Mouse (Mus musculus) spleen, postnatal 36 days (tissue): ENCODE results near the gene Igll1.
"Not testable (repeated sequence)": the region's sequence is repeated elsewhere in the genome, so short reads cannot be mapped to it uniquely, and the experiment has no call there.

Source experiments
- DNase-seq, 2 experiments: peaks; one replicate each; pipeline ENCODE4 v3.0.0; 2022; ENCODE audit warnings: low spot score in 2 of 2, mixed read lengths in 1 of 2

Igll1 gene

DNA sequence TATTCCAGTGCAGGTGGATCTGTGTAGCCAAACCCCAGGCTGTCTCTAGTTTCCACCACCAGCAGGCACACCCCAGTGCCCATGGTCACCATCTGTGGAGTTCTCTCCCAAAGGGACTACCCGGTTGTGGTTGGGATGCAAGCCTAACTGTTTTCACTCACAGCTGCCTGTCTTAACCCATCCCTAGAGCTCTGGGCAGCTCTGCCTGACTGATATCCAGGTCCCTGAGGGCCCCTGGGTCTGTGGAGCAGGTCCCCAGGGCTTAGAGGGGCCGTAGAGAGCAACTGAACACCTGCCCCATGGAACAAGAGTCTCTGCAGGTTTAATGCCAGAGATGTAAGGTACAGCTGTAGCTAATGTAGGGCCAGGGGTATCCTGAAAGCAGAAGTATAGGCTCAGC lies at the start of gene Igll1:
TSS of gene Igll1 (minus strand) at position 8 of the 400 bp plus-strand sequence.
- peak in 1 of 2 experiments; percentile 4 for DNase-seq

DNA sequence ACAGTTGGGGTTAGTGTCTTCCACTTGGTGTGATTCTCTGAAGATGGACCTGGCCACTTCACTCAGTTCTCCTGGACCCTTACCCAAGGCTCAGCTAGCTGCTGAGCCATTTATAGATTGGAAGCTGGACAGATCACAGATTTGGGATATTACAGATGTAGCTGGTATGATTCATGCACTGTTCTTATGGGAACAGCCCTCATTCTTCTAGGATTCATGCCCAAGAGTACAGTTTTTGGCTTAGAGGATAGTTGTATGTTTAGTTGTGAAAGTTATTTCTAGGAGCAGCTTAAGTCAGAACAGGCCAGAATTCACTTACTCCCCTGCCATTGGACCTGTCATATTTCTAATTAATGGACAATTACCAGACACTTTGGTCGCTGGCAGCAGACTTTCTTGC lies 49.7 kb upstream of the Igll1 start:
- no peak for DNase-seq

DNA sequence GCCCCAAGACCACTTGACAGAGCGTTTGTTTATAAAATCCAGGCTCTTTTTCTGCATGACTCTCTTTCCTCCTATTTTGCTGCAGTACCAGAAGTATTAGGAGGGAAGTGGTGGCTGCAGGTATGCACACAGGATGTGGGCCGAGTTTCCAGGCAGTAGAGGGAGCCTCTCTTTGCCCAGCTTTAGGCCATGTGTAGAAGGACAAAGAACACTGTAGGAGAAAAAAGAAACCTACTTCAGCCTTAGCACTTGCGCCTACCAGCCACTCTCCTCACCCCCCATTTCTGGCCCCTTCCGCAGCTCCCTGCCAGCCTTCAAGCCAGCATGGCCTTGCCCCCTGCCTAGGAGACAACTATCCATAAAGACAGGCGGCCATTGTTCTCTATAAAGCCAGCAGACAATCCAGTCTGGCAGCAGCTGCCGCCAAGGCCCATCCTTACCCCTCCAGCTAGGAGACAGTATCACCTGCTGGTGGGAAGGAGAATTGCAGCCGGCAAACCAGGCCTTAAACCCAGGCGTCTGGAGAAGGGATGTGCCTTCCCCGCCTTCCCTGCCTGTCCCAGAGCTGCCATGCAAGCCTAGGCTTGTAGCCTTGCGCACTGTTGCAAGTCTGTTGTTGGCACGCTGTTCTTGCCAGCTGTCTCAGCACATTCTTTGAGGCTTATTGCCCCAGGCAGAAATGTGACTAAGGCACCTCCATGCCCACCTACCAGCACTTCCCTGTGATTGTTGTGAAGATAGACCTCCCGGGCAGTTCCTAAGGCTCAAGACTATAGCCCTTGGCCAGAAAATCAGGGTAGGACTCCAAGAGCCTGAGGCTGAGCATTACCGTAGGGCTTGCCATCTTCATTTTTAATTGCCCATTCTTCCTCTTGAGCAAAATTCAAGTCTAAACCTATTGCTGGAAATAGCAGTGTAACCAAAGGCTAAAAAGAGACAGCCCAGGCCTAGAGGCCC lies 48.1 kb upstream of the Igll1 start:
- DNase-seq: peak; percentile 58 to 62

DNA sequence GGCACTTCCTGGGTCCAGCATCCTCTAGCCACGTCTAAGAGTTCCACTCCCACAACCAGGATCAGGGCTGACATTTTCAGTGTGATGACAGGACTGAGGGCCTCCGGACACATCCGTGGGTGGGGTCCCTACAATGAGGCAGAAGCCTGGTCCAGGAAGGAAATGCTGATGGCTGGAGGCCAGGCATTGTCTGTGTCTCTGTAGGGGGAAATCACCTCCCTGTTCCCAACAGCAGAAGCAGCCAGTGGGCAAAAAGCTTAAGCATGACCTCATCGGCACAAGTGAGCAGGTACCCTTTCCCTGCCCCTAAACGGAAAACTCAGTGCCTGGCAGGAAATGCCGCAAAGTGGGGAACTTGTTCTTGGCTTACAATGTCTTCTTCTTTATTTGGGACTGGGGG lies 44.0 kb upstream of the Igll1 start:
- peak; percentile 6 to 11 for DNase-seq

DNA sequence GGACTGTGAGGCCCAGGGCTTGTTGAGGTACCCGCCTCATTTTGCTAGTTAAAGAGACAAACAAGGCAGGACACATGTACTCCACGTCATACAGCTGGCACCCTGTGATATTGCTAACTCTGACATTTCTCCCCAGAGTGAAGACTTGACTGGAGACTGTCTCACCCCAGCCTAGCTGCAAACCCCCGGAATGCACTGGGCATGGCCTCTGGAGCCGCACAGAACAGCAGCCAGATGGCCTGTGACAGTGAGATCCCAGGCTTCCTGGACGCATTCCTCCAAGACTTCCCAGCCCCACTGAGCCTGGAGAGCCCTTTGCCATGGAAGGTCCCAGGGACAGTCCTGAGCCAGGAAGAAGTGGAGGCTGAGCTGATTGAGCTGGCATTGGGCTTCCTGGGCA lies 39.4 kb upstream of the Igll1 start:
- no peak for DNase-seq

DNA sequence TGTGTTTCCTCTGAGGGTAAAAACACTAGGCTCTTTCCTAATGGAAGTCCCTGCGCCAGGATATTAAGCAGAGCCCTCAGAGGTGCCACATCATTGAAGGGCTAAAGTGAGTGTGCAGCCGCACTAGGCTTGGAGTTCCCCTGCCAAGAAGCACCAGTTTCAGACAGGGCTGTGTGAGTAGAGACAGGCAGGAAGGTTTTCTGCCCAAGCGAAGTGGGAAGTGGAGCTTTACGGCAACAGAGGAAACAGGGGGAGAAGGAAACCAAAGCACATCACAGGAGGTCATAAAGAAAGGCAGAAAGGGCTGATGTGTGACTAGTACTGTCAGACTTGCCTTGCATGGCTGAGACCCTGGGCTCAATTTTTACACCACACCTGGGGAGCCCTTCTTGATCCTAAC lies 38.5 kb upstream of the Igll1 start:
- no peak for DNase-seq

DNA sequence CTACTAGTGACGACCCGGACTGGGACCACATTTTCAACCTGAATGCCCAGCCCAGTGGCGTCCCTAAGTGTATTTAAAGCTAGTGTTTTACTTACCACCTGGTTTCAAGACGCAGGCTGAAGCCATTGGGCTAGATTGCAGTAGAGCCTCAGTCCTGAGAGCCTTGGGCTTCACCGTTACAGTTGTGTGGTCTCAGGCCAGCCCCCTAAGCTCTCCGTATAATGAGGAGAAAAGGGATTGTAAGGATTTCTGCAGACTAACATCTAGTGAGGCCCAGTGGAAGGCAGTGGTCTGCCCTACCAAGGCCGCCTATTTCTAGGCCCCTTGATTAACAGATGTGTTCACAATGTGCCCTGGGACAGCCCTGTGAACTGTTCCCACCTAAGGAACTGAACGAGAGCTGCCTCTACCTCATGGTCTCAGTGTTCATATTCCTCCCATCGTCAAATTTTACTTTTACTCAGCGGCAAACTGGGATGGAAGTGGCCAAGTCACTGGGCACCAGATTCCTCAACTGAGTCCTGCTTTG lies 33.3 kb upstream of the Igll1 start:
- no peak for DNase-seq

DNA sequence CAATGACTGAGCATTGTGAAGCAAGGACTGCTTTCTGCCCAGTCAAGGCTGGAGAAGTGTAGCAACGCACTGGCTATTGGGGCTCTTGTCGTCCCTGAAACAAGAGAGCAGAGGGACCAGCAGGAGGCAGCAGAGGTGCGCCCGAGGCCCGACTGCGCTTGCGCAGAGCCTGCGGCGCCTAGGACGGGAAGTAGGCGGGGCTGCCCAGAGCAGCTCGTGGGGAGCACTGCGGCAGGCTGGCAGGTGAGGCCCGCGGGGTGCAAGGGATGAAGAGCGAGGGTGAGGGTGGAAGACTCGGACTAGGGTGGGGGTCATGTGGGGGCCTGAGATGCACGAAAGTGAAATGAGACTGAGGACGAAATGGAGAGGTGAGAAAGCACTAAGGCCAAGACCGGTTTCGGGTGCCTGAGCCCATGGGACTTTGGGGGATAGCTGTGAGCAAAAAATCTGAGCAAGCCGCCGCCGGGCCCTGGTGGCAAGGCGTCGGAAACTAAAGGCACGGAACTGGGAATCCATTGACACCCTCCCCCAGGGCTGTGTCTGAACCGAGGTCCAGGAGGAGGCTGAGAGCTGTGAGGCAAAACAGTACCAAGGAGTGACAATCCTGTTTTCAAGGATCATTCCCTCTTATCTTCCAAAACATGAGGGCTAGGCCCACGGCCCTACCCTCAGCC lies 32.7 kb upstream of the Igll1 start, which contains the start of gene Ppm1f:
TSS of gene Ppm1f (plus strand) at position 88 of the 674 bp plus-strand sequence.
- peak; percentile 93 to 94 for DNase-seq

DNA sequence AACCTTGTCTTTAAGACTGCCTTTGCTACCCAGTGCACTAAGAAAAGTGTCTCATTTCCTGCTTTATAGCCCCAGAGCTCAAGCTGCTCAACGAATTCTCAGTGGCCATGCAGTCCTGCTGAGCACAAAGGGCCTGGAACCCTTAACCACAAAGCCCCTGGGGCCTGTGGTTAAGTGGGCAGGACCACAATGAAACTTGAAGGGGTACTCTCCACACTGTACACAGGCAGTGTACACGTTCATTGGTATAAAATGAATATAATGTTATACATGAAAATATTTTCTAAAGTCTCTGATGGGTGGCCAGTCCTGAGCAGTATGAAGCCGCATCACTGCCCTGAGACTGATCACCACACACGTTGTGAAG lies 32.2 kb upstream of the Igll1 start:
- DNase-seq: peak; percentile 64 to 66

DNA sequence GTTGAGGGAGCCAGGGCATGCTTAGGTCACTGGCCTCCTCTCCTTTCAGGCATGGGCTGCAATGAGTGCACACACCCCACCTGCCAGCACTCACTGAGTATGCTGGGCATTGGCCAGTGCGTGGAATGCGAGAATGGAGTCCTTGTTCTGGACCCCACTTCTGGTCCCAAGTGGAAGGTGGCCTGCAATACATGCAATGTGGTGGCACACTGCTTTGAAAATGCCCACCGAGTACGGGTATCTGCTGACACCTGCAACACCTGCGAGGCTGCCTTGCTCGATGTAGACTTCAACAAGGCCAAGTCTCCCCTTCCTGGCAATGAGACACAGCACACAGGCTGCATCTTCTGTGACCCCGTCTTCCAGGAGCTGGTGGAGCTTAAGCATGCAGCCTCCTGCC lies 28.6 kb upstream of the Igll1 start:
- no peak for DNase-seq

DNA sequence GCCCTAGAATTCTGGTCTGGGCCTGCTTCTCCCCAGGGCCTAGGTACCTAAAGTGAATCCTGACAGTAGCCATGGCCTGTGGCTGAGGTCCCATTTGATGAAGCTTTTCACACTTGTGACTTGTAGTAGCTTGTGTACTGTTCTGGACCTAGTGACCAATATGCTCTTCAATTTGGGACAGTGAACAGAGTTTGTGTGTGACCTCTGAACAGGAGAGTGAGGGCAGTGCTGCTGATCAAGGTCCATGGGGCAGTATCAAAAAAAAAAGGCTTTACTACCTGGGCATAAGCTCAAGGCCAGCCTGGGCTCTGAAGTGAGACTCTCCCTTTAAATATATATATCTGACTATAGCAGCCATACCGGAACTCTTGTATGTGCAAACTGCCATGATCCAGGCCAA lies 24.6 kb upstream of the Igll1 start:
- DNase-seq: no peak

DNA sequence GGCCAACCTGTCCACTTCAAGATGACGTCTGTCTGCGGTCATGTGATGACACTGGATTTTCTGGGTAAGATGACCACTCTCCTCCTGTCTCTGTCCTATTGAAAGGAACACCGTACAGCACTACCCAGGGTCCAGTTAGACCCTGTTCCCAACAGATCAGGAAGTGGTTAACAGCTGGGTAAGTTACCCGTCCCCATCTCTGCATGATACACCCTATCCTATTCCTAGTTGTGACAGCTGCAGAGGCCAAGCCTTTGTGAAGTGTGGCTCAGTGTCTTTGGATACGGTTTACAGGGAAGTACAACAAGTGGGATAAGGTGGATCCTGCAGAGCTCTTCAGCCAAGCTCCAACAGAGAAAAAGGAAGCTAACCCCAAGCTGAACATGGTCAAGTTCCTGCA lies 15.2 kb upstream of the Igll1 start:
- no peak for DNase-seq

DNA sequence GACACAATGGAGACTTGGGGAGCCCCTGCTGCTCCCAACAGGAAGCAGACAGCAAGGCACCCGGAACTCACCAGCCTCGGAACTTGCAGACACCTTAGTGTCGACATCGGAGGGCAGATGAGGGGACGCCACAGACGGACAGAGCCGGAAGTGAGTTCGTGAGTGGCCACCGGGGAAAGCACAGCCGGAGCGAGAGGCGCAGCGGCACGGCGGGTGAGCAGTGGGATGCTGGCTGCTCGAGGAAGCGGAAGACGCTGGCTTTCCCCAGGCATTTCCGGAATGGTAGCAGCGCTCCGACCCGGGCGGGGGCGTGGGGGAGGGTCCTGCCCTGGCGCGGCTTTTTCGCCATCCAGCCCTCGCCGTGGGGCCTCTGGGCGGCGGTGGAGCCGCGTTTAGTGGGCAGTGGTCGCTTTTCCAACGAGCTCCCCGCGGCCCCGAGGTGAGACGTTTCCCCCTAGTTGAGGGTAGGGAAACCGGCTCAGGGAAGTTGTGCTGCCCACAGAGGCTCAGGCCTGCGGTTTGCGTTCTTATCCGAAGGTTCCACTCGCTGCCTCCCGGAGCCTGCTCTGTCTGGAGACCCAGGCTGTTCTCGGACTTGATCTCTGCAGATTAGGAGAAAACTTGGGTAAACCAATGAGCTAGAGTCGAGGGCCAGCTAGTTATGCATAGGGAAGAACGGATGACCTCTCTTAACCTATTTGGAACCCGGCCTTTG lies 7.0 kb upstream of the Igll1 start, which contains the start of the genes Top3b and Vpreb1:
TSS of gene Top3b (plus strand) at position 120 of the 715 bp plus-strand sequence.
TSS of gene Vpreb1 (minus strand) at position 227 of the 715 bp plus-strand sequence.
- peak; percentile 84 to 86 for DNase-seq

DNA sequence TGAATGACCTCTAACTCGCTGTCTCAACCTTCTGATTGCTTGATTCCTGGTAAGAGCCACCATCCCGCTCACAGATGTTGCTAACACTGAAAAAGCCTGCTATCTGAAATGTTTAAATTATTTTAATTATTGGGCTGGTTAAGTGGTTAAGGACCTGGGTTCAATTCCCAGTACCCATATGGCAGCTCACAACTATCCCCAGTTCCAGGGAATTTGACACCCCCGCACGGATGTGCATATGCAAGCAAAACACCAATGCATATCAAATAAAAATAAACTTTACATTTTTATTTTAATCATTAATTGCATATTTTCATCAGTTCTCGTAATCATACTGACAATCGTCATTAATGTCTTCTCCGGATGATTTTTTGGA lies 6.4 kb upstream of the Igll1 start:
- DNase-seq: no peak

DNA sequence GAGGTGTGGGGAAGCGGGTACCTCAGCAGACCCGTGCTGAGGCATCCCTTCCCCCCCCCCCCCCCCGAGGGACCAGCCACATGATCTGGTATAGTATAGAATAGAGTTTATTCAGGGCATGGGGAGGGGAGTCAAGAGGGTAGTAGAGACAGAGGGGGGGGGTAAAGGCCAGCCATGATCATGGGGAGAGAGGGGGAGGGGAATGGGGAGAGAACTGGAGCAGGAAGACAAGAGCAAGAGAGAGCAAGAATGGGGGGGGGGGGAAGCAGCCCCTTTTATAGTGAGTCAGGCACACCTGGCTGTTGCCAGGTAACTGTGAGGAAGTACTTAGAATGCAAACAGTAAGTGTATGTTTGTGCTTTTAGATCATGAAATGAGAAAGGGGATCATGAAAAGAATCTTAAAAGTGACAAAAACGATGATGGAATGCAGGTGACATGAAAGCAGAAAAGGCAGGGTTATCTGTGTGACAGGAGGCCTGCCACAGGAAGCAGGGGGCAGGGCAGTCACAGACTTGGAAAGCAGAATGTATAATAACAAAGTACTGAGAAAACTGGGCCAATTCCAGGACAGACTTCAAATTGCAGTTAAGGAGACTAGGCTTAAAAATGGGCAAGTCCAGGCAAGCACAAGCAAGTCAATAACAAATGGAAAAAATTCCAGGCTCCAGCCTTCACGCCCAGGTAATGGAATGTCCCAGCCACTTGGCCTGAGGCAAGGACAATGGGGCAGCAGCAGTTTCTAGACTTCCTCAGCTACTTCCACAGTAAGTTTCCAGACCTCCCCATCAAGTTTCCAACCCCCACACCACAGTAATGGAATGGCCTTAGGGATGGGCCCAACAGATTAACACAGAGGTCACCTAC lies 2.1 kb upstream of the Igll1 start:
- no peak for DNase-seq

DNA sequence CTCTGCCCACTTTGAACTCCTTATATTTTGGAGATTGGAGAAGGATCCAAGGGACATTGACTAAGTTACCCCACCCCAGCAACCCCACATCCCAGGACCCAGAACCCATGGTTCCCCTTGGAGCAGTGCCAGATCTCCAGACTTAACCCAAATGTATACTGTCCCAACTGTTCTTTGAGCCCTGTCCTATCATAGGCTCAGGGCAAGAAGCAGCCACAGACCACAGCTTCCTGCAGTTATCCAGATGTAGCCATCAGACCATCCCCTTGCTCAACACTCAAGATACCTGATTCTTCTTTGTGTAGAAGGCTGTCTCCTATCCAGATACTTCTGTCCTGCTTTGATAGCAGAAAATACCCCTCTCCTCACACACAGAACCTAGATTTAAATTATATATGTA lies 1.4 kb upstream of the Igll1 start:
- DNase-seq: peak in 1 of 2 experiments; percentile 12

DNA sequence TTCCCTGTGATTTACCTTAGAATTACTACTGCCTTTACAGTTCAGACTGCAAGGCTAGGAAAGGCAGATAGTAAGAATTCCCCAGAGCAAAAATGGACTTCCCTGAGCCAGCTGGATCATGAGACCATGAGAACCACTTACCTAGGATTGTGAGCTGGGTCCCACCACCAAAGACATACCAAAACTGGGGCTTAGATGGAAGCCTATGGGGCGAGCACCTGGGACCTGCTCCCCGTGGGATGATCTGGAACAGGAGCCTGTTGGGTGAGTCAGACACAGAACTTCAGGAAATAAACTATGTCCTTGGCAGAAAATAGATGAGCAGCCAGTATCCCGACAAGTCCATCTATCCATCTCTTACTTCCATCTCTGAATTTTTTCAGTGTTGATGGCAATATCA lies 1.5 kb downstream of the Igll1 start:
- no peak for DNase-seq

DNA sequence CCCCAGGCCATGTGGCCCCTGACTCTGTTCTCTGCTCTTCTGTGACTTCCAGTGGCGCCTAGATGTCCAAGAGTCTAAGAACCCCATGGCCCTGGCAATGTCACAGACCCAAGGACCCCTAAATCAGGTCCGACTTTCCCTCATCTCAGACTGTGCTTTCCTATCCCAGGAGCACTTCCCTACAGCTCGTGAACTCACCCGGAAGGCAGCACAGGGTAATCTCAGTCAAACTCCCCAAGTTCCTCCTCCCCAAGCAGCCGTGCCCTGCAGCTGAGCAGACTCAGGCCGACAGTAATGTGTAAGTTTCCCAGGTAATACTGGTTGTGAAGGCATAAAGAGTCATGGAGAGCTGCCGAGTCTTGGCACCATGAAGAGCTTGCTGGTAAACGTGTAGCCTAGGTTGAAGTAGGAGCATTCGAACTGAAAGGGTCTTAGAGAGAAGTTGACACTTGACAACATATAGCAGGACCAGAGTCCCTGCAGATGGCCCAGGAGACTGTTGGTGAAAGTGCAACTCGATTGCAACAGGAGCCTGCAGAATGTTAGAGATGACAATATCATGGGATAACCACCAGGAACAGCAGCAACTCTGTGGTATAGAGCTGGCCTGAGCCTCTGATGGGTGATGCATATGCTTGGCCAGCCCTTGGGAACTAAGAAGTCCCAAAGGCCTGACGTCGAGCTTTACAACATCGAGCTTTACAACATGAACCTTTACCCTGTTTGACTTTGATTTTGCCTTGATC lies 6.9 kb downstream of the Igll1 start:
- DNase-seq: no peak

DNA sequence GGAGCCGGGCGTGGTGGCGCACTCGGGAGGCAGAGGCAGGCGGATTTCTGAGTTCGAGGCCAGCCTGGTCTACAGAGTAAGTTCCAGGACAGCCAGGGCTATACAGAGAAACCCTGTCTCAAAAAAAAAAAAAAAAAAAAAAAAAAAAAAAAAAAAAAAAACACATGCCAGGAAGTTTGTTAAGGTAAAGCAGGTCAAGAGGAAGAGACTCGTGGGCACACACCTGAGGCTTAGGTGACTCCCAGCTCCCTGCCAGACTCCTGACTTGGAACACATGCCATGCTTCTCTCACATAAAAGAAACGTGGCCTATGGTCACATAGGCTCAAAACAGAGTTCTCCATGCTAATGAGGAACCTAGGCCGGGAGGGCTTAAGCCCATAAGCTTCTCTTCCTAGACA lies 7.7 kb downstream of the Igll1 start:
- not testable (repeated sequence) for DNase-seq

DNA sequence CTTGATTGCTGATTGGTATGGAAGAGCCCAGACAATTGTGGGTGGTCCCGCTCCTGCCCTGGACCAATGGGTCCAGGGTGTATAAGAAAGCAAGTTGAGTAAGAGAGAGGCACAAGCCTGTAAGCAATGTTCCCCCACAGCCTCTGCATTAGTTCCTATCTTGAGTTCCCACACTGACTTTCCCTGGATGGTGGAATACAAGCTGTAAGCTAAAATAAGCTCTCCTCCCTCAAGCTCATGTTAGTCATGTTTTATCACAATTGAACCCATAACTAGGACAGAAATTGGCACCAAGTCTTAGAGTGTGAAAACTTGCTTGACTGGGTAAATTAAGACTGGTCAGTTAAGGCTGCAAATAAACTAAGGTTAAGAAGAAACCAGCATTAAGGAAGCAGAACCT lies 8.2 kb downstream of the Igll1 start:
- no peak for DNase-seq
